Mouse (Mus musculus): ENCODE measurements around the gene Lamb1. TPM values are rescaled to one million over a fixed set of nuclear protein-coding genes. Genes with fewer than 3 reads are reported as not detected.

The Lamb1 gene
- polyA plus RNA-seq, 1 experiment: 222 TPM

DNA sequence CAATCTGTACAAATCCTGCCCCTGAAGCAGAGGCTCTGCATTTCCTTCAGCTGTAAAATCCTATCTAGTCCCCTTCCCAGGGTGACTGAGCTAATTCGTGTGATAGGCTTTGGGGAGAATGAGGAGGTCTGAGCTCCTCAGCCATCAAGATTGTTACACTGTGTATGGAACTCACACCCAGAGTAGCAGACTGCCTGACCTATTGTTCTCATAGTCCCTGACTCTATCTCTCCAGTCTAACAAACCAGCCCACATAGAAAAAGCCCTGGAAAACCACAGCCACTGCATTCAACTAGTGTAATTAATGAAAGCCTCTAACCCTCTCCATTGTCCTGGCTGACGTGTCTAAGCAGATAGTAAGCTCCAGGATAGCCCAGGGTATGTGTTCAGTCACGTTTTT is 18.4 kb upstream of the Lamb1 start:
- H3K4me1 ChIP-seq (ENCODE audit: control insufficient read depth, insufficient read depth, low read length): no peaks in the 10 kb centered on the region
- no peak overlapping the region for H3K27ac ChIP-seq (ENCODE audit: insufficient read depth, low read length)
- no peak overlapping the region for H3K4me3 ChIP-seq (ENCODE audit: insufficient read depth, low read length)
- no peak for TF ChIP-seq CTCF (IDR thresholded peaks at IDR 0.05; ENCODE audit: borderline replicate concordance, insufficient read depth, low read length)
- no peak for TF ChIP-seq POLR2A (IDR thresholded peaks at IDR 0.05; ENCODE audit: low read depth, low read length)

DNA sequence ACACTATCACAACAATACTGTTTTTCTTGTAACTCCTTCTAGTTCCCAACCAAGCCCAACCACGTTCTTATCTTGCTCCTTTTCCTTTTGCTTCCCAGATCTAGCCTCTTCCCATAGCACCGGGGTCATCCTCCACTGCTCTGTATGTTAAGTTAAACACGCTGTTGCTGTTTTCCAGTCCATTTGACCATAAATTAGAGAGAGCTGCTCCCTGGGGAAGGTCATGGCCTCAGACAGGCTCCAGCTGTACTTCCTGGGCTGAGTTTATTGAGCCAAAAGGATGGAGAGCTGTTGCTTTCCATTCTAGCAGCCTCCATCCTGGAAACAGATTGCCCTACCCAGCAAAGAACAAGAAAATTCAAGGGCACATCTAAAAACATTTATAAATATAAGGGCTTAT is 16.9 kb upstream of the Lamb1 start:
- no peak overlapping the region for H3K27ac ChIP-seq (ENCODE audit: insufficient read depth, low read length)
- no peaks in the 10 kb centered on the region for H3K4me1 ChIP-seq (ENCODE audit: control insufficient read depth, insufficient read depth, low read length)
- TF ChIP-seq POLR2A (IDR thresholded peaks at IDR 0.05; ENCODE audit: low read depth, low read length) (no peak), CTCF (IDR thresholded peaks at IDR 0.05; ENCODE audit: borderline replicate concordance, insufficient read depth, low read length) (no peak)
- no peak overlapping the region for H3K4me3 ChIP-seq (ENCODE audit: insufficient read depth, low read length)

DNA sequence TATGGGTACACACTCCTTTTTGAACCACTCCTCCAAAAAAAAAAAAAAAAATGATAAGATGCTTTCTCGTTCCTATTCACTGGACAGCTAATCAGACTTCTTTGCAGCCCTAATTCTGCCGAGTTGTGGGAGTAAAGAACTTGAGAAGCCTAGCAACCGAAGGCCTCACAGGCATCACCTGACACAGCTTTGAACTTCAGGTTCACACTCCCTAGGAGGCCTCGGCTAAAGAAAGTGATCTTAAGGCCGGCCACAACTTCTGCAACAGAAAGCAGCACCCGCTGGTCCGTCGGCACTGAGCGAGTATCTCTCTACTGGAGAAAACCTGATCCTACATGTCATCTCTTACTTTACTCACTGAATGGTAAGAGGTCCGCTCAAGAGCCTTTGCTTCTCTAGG is 16.4 kb upstream of the Lamb1 start:
- Histone ChIP-seq H3K27ac (ENCODE audit: insufficient read depth, low read length) (no peak overlapping the region), H3K4me3 (ENCODE audit: insufficient read depth, low read length) (no peak overlapping the region), H3K4me1 (ENCODE audit: control insufficient read depth, insufficient read depth, low read length) (no peaks in the 10 kb centered on the region)
- TF ChIP-seq POLR2A (IDR thresholded peaks at IDR 0.05; ENCODE audit: low read depth, low read length): no peak
- no peak for TF ChIP-seq CTCF (IDR thresholded peaks at IDR 0.05; ENCODE audit: borderline replicate concordance, insufficient read depth, low read length)

DNA sequence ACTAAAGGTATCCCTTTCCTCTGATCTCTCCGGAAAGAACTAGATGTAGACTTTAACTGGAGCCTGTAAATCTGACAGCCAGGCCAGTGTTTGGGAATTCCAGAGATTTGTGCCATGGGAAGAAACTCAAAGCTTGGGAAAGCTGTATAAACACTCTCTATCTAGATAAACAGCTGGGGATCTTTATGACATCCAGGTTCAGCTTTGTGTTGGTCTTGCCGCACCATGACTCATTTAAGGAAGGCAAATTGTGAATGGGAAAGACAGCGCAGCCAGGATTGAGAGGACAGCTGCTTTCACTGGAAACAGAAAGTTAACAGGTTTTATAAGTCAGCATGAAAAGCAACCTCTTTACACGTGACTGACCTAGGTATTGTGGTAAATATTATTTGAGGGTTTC is 12.8 kb upstream of the Lamb1 start:
- no peak for TF ChIP-seq POLR2A (IDR thresholded peaks at IDR 0.05; ENCODE audit: low read depth, low read length)
- no peaks in the 10 kb centered on the region for H3K4me1 ChIP-seq (ENCODE audit: control insufficient read depth, insufficient read depth, low read length)
- H3K4me3 ChIP-seq (ENCODE audit: insufficient read depth, low read length): no peak overlapping the region
- no peak overlapping the region for H3K27ac ChIP-seq (ENCODE audit: insufficient read depth, low read length)

DNA sequence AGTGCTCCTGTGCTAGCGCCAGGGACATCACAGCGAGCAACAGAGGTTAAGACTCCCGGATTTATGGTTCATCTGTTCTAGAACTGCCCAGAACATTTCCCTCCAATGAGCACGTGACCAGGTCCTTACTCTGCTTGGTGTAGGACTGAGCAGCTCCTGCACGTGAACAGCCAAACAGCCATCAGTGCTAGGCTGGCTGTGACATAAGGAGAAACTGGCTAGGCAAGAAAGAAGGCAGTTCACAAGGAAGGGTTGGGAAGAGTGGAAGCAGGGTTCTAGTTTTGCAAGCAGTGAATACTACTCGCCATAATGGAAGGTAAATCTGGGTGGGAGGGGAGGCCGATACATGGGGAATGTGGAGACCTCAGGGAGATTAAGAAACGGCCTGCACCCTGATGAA is 10.1 kb upstream of the Lamb1 start:
- H3K27ac ChIP-seq (ENCODE audit: insufficient read depth, low read length): no peak overlapping the region
- no peak overlapping the region for H3K4me3 ChIP-seq (ENCODE audit: insufficient read depth, low read length)
- H3K4me1 ChIP-seq (ENCODE audit: control insufficient read depth, insufficient read depth, low read length): no peaks in the 10 kb centered on the region
- TF ChIP-seq POLR2A (IDR thresholded peaks at IDR 0.05; ENCODE audit: low read depth, low read length) (no peak), CTCF (IDR thresholded peaks at IDR 0.05; ENCODE audit: borderline replicate concordance, insufficient read depth, low read length) (no peak)

DNA sequence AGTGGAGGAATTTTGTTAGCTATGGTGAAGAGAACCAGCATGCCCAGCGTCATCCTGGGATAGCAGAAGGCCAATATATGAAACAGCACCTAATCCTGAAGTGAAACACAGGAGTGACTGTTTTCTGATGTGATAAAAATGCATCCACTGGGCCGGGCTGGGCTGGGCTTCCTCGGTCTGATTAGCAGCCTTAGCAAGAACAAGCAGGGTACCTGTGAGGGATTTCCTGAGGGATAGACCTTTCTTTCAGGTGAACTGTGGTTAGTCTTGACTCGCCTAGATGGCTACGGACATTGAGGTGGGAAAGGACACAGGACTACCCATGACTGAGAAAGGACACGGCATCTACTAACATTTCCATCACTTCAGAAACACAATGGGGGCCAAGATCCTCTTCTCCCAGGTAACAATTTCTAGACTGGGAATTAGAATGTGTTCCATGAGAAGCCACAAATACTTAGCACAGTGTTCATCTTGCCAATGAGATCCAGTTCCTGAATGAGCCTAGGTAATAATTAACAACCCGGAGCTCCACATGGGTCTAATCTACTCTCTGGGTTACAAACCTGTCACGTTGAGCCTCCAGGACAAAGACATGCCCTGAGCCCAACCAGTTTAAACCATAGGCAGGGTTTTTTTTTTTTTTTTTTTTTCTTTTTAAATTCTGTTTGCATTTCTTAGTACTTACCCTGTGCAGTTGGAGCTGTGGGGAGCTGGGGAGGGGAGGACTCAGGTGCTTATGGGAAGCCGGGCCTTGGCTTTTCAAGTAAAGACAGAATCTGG is 8.7 kb upstream of the Lamb1 start:
- no peak for TF ChIP-seq CTCF (IDR thresholded peaks at IDR 0.05; ENCODE audit: borderline replicate concordance, insufficient read depth, low read length)
- TF ChIP-seq POLR2A (IDR thresholded peaks at IDR 0.05; ENCODE audit: low read depth, low read length): no peak
- Histone ChIP-seq H3K4me3 (ENCODE audit: insufficient read depth, low read length) (no peak overlapping the region), H3K27ac (ENCODE audit: insufficient read depth, low read length) (no peak overlapping the region), H3K4me1 (ENCODE audit: control insufficient read depth, insufficient read depth, low read length) (no peaks in the 10 kb centered on the region)

DNA sequence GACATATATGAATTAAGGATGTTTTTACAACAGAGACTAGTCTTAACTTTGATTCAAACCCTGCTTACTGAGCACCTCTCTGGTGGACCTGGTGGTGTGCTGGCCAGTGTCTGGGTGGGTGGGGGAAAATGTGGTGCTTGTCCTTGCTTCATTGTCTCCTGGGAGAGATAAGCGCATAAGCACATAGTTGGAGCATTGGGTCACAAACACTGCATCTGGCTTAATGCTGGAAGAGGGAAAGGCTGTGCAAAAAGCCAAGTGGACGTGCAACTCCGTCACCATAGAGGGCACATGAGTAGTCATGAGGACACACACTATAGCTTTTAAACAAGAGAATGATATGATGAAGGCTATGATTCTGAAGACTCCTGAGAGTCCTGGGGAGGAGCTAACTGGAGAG is 3.2 kb upstream of the Lamb1 start:
- Histone ChIP-seq H3K27ac (ENCODE audit: insufficient read depth, low read length) (no peak overlapping the region), H3K4me3 (ENCODE audit: insufficient read depth, low read length) (no peak overlapping the region), H3K4me1 (ENCODE audit: control insufficient read depth, insufficient read depth, low read length) (peaks cover 7% of the 10 kb centered on the region; the same call in 1 of the 2 replicates)
- TF ChIP-seq POLR2A (IDR thresholded peaks at IDR 0.05; ENCODE audit: low read depth, low read length) (no peak), CTCF (IDR thresholded peaks at IDR 0.05; ENCODE audit: borderline replicate concordance, insufficient read depth, low read length) (no peak)

DNA sequence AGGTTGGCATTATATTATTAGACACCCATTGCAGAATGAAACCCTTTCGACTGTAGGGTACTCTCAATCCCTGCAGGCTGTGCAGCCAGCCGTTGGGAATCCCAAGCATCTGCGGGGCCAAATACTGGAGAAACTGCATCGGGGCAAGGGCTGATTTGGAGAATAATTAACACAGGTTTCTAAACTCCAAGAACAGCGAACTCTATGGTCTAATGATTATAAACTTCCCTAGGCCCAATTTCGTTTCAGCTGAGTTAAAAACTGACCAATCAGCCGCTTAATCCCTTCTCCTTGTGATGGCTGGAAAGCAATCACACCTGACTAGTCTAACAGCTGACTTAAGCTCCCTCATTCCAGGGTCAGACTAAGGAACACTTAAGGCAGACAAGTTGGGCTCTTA is 1.1 kb upstream of the Lamb1 start:
- no peak overlapping the region for H3K27ac ChIP-seq (ENCODE audit: insufficient read depth, low read length)
- TF ChIP-seq POLR2A (IDR thresholded peaks at IDR 0.05; ENCODE audit: low read depth, low read length) (no peak), CTCF (IDR thresholded peaks at IDR 0.05; ENCODE audit: borderline replicate concordance, insufficient read depth, low read length) (no peak)
- no peak overlapping the region for H3K4me3 ChIP-seq (ENCODE audit: insufficient read depth, low read length)
- H3K4me1 ChIP-seq (ENCODE audit: control insufficient read depth, insufficient read depth, low read length): peaks cover 10% of the 10 kb centered on the region; the same call in 1 of the 2 replicates

DNA sequence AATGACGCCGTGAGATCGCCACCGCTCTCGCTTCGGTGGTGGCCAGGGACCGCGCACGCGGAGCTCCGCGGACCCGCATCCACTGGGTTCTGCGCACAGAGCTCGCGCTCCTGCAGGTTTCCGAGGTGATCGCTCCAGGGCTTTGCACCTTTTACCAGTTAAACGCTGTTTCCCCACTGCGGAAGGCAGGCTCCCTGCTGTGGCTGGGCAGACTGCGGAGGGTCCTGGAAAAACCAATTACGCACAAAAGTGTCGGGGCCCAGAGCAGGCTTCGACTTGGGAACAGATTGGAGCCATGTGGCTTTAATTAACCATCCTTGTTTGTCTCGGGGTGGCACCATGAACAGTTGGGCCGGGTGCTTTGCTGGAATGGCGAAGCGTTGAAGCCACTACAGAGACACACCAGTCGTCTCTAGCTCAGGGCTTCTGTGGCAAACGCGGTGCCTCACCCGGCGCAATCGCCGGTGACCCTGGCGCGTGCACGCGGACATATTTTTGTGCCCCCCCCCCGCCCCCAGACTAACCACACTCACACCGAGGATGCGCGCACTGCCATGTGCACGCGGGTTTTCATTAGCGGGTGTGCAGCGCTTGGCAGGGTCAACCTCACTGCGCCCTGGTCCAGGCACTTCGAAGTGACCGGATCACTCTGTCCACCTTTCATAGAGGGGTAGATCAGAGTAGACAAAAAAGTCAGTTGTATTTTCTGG is 843 bp downstream of the Lamb1 start:
- TF ChIP-seq CTCF (IDR thresholded peaks at IDR 0.05; ENCODE audit: borderline replicate concordance, insufficient read depth, low read length) (no peak), POLR2A (IDR thresholded peaks at IDR 0.05; ENCODE audit: low read depth, low read length) (peak; percentile 49)
- peak overlapping the region; percentile 44 for H3K27ac ChIP-seq (ENCODE audit: insufficient read depth, low read length)
- peaks cover 19% of the 10 kb centered on the region; the same call in 1 of the 2 replicates for H3K4me1 ChIP-seq (ENCODE audit: control insufficient read depth, insufficient read depth, low read length)
- H3K4me3 ChIP-seq (ENCODE audit: insufficient read depth, low read length): peak overlapping the region; percentile 74

DNA sequence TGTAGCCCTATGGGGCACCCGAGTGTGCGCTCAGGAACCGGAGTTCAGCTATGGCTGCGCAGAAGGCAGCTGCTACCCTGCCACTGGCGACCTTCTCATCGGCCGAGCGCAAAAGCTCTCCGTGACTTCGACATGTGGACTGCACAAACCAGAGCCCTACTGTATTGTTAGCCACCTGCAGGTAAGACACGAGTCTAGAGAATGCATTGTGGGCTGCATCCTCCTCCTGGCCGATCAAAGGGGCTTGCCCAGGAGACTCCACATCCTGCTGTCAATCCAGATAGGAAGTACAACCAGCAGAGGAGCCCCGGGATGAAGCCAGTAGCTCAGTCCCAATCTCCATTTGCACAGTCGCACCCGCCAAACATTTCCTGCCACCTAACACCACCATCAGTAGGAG is 1.7 kb downstream of the Lamb1 start:
- Histone ChIP-seq H3K4me3 (ENCODE audit: insufficient read depth, low read length) (peak overlapping the region; percentile 74), H3K4me1 (ENCODE audit: control insufficient read depth, insufficient read depth, low read length) (peaks cover 21% of the 10 kb centered on the region; the same call in 1 of the 2 replicates), H3K27ac (ENCODE audit: insufficient read depth, low read length) (peak overlapping the region; percentile 44)
- TF ChIP-seq CTCF (IDR thresholded peaks at IDR 0.05; ENCODE audit: borderline replicate concordance, insufficient read depth, low read length) (no peak), POLR2A (IDR thresholded peaks at IDR 0.05; ENCODE audit: low read depth, low read length) (no peak)

All from embryonic fibroblast, embryonic 13.5 days (primary cell).